Mouse (Mus musculus) kidney, adult 18-20 months (tissue): ENCODE data around the gene Sgpl1.

Experiments
- DNase-seq: peaks from one replicate; pipeline ENCODE4 v3.0.0; 2021

Sgpl1 gene

DNA sequence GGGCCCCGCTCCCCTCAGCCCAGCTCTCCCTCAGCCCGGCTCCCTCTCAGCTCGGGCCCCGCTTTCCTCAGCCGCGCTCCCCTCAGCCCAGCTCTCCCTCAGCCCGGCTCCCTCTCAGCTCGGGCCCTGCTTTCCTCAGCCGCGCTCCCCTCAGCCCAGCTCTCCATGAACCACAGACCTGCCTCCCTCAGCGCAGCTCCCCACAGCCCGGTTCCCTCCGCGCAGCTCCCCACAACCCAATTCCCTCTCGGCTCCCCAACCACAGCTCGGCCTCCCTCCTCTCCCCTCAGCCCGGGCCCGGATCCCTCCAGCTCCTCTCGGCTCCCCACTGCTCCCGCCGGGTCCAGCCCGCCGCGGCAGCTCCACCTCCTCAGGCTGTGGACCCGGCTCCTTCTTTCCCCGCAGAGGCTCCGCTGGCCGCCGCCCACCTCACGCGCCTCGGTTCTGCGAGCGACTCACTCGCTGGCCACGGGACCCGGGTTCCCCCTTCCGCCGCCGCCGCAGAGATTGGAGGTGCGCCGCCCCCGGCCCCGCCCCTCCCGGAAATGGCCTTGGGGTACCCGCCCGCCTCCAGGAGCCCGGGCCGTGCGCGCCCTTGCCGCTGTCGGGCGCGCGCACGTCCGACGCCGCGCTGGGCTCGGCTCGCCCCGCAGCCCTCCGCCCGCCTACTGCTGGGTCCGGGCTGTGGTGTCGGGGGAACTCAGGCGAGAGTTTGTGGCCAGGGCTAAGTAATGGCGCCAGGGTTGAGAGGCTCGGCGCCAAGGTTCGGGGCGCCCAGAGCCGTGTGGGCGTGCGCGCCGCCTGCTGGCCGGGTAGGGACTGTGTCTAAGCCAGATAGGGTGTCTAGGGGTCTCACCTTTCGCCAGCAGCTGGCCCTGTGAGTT, at the start of gene Sgpl1:
Sgpl1 (minus strand) TSS at position 547 of the 884 bp plus-strand sequence.
- DNase-seq = peak; percentile 90

DNA sequence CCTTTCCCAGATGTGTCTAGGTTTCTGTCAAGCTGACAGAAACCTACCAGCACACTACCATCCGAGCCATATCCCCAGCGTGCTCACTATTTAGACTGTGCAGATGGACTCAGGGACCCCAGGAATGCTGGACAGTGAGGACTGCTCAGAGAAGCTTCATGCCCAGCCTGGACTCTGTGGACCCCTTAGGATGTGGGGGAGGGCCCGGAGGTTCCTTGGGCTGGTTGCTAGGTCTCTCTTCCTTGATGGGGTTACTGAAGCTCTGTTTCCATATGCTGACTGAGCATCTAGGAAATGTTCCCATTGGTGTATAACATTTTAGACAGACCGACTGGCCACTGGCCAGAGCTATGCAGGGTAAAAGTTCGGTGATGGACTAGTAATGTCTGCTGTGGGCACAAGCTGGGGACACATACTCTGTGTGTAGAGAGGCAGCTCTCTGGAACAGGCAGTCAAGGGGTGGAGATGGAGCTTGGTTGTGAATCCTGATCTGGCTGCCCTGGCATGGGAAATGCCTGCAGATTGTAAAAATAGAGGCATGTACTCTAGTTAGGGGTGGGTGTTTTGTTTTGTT, 48.3 kb upstream of the Sgpl1 start:
- no peak for DNase-seq

- no peak for DNase-seq
Observed at GRCm38 (mm10) chr10:61195216-61195615, 47.7 kb upstream of the Sgpl1 start.

- no peak for DNase-seq
Observed at GRCm38 (mm10) chr10:61194611-61195010, 47.1 kb upstream of the Sgpl1 start.

- DNase-seq = no peak
Observed at GRCm38 (mm10) chr10:61188010-61188409, 40.5 kb upstream of the Sgpl1 start.

GRCm38 (mm10) chr10:61187001-61187400, 39.5 kb upstream of the Sgpl1 start:
- no peak for DNase-seq

GRCm38 (mm10) chr10:61179927-61180326, 32.4 kb upstream of the Sgpl1 start:
- no peak for DNase-seq

GRCm38 (mm10) chr10:61178687-61179086, 31.2 kb upstream of the Sgpl1 start:
- no peak for DNase-seq

DNA sequence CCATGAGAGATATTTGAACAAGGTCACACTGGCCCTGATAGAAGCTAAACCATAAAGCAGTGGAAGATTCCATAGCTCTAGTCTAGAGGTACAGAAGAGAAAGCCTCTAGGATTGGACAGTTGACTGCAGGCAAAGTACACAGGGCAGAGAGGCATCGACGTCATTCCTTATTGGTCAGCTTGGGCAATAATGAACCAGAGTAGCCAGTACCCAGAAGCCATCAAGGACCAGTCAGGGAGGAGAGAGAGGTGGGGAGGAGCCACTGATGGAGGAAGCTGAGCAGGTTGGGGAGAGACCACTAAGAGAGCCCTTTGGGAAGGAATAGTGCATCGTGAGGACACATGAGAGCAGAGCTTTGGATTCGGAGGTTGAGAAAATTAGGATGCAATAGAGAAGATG, 30.2 kb upstream of the Sgpl1 start:
- DNase-seq = no peak

DNA sequence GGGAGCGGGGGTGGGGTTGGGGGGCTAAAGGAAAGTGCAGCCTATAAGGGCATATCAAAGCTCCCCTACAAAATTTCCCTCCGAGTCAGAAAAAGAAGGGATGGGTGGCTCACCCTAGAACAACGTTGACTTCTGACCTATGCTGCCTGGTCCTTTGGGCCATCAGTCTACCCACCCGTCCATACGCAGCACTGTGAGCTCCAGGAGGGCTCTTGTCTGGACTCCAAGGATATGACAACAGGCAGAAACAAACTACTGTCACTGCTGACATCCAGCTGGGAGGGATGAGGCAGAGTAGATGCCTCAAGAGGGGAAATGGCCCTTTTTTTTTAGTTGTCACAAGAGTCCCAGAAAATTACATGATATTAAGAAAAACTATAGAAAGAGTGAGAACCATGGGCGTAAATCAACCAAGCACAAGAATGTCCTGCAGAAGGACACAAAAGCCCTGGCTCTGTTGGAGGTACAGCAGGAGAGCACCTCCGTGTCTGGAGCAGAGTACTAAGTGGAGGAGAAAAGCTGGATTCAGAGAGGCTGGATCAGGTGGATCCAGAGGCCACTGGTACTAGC, 28.8 kb upstream of the Sgpl1 start:
- no peak for DNase-seq

GRCm38 (mm10) chr10:61175442-61176204, 28.1 kb upstream of the Sgpl1 start:
- DNase-seq = no peak

DNA sequence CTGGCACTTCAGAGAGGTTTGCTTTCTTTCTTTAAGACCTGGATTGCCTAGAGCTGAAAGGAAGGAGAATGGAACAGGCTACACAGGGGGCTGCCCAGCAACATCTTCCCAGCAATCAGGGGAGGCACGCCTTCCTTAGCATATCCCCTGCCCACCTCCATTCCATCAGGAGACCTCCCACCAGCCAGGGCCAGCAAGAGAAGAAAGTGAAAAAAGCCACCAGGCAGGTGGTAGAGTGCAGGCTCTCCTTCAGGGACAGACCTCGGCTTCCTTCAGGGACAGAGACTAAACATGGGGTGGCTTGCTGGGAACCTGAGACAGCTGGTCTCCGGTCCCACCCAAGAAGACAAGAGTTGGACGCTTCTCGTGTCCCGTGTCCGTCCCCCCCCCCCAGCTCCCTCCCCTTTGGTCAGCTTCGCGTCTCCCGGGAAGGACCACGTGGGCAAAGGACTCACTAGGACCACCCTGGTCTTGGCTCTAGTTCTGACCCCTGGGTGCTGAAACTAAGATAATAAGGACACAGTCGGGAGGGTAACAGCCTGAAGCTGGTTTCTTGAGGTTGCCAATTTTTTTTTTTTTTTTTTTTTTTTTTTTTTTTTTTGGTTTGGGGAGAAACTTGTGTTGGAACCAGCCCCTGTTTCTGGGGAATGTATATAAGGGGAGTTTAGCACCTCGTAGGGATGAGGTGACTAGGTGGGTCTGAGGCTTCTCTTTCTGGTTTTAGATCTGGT, 27.4 kb upstream of the Sgpl1 start:
- no peak for DNase-seq

DNA sequence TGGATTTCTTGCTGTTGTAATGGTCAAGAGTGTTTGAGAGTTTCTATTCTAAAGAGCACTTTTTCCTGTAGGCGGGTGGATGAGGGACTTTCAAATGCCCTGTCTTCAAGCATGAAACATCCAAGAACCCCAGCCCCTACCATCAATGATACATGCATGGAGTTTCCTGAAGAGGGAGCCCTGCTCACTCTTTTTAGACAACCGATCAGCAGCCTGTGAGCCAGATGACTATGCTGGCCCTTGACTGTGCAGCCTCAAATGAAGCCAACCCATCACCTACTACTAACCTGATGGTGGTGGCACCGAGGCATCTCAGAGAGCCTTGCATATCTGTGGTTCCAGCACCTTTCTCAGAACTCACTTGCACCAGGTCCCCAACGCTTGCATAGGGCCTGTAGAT, 25.0 kb upstream of the Sgpl1 start:
- DNase-seq = no peak

DNA sequence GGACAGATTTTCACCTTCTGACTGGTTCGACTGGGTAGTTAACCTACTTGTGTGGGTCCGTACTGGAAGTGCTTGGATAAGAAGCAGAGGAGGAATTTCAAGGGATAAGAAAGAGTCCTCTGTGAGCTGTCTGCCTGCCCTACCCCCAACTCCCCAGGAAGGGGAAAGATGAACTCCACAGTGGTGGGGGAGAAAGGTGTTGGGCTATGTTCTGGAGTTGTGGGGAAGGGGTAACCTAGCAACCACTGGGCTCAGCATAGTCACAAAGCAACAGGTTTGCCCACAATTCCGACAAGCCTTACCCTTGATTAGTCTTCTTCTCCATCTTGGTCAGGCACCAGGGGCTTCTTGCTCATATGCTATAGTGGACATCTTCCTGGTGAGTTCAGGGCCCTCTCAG, 24.2 kb upstream of the Sgpl1 start, which contains the start of gene Tbata:
Tbata (plus strand) TSS at position 301 of the 400 bp plus-strand sequence.
- DNase-seq = no peak

GRCm38 (mm10) chr10:61168393-61168792, 20.9 kb upstream of the Sgpl1 start:
- no peak for DNase-seq

GRCm38 (mm10) chr10:61167333-61168096, 20.0 kb upstream of the Sgpl1 start:
- DNase-seq = no peak

DNA sequence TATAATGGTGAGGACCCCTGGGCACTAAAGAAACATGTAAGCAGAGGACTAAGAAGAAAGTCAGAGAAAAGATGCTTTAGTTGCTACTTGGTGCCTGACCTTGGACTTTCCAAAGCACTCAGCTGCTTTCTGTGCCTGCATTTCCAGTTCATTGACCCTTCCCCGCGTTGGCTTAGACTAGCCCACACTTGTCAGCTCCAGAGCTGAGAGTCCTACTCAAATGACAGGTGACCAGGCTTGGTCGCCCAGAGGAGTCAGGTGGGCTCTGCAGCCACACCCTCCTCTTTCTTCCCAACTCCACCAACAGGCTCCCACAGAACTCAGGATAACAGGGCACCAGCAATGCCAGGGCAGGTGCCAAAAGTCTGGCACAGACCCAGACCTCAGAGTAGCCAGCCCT, 14.9 kb upstream of the Sgpl1 start:
- DNase-seq = peak; percentile 22

DNA sequence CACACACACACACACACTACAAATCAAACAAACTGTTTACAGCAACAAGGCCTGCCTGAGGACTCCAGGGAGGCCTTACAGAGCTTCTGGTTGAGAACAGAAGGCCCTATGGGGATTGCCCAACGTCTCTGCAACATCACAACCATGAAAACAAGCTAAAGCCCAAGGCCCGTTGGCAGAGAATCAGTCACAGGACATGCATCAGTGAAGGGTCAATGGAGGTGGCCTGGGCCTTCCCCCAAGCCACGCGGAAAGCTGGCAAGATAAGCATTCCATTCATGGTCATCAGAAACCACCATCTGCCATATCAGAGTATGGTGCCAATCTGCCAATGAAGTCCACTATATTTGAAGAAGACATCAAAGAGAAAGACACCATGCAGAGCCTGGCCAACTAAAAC, 13.2 kb upstream of the Sgpl1 start:
- no peak for DNase-seq

GRCm38 (mm10) chr10:61160089-61160488, 12.6 kb upstream of the Sgpl1 start:
- DNase-seq = no peak

GRCm38 (mm10) chr10:61158594-61158993, 11.1 kb upstream of the Sgpl1 start:
- no peak for DNase-seq

GRCm38 (mm10) chr10:61156453-61156852, 8.9 kb upstream of the Sgpl1 start:
- DNase-seq = no peak

GRCm38 (mm10) chr10:61155611-61156010, 8.1 kb upstream of the Sgpl1 start:
- DNase-seq = no peak
